Mouse (Mus musculus) left cerebral cortex, postnatal 25 days (tissue): ENCODE measurements around the gene Prx. TPM values are rescaled to one million over a fixed set of nuclear protein-coding genes. Genes with fewer than 3 reads are reported as not detected.

Experiments
- DNase-seq, 2 experiments: peaks; one replicate each; pipeline ENCODE4 v3.0.0; 2022; ENCODE audit warnings: low spot score in 2 of 2, mixed read lengths in 1 of 2
- intact Hi-C: fragments of 180-260 bp; cut with DNase I; formaldehyde crosslinking; loops from one replicate; pipeline ENCODE4 v1.15.1; 2025
- total RNA-seq, 2 experiments: library from RNA; stranded (reverse); gene quantifications; 2 replicates each; pipeline ENCODE4 v1.2.3; 2021

The Prx gene
- total RNA-seq, 2 experiments from 2014 or later, result 0.32 to 0.62 TPM

DNA sequence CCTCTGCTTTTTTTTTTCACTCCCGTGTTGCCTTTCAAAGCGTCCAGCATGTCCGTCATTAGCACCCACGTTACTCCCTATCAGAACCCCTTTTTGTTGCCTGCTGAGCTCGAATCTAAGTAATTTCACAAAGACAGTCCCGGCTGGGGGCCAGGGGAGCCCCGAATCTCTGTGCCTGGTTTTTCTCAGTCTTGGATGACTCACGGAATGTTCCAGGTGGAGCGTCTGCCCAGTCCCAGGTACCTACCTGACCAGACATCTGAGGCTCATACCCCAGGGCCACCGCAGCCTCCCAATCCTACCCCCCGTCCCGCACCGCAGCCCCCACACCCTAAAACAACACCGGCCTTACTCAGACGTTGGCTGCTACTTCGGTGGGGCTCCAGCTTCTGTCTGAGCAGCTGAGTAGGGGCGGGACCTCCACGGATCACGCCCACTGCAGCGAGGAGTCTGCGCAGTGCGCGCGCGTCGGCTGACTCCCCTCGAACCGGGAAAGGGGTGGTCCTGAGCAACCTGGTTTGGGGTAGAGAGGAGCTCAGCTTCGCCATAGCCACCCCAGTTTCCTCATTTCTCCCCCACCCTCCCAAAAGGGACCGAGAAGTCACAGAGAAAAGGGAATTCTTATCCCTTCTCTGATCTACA lies 43.4 kb downstream of the Prx start:
- peak; percentile 90 to 97 for DNase-seq
- intact Hi-C loops, result loop anchor here (1.0 kb wide), 1 partner anchor 112 kb away; no protein-coding TSS in a partner anchor

DNA sequence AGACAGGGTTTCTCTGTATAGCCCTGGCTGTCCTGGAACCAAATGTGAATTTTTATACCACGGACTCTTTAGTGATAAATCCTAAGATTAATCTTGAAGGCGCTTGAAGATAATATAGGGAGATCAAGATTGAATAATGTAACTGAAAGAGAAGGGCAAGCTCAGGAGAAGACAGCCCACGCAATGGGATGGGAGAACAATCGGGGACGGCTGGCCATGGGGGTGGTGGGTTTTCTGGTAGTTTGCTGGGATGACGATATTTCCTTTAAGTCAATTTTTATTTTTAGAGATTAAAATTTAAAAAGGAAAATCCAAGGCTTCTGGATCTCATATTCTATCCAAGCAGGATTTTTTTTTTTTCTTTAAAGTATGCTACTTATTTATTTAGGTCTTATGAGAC lies 43.9 kb downstream of the Prx start:
- intact Hi-C loops, result no loop called here
- peak in 1 of 2 experiments; percentile 80 for DNase-seq

DNA sequence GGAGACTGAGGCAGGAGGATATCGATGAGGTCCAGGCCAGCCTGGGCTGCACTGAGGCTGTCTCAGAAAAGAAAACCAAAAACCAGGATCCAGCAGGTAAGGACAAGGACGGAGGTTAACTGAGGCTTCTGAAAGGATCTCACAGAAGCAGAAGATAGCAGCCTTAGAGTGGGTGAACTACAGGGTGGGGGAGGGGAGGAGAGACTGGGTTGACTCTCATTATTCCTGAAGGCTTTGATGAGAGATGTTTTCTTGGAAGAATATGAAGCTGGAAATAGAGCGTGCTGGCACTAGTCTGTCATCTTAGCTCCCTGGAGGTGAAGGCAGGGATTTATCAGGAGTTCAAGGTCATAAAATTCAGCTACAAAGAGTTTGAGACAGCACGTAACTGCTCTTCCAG lies 44.7 kb downstream of the Prx start:
- intact Hi-C loops, result no loop called here
- DNase-seq, result no peak

DNA sequence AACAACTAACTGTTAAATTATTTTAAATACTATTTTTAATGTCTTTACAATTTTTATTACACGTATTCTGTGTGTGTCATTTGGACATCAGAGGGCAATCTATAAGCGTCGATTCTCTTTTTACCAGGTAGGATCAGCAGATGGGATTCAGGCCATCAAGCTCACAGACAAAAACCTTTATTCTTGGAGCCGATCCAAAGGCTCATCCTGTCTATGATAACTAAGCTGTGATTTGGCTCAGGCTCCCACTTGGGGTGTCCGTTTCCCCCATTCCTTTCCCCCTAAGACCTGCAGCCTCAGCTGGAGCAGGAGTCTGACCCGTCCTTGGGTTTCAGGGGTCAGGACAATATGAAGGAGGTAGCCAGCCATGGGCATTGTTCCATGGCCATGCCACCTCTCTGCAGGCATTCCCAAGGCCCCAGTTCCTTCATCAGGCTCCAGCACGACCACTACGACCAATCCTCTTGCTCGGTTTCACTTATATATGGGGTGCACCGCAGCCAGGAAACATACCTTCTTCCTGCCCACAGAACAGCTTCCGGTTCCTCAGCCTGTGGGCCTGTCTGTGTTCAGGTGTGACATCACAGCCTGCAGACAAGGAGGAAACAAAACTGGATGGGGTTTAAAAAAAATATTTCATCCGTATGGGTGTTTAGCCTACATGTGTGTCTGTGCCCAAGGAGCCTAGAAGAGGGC lies 45.7 kb downstream of the Prx start:
- no peak for DNase-seq
- intact Hi-C loops, result no loop called here

DNA sequence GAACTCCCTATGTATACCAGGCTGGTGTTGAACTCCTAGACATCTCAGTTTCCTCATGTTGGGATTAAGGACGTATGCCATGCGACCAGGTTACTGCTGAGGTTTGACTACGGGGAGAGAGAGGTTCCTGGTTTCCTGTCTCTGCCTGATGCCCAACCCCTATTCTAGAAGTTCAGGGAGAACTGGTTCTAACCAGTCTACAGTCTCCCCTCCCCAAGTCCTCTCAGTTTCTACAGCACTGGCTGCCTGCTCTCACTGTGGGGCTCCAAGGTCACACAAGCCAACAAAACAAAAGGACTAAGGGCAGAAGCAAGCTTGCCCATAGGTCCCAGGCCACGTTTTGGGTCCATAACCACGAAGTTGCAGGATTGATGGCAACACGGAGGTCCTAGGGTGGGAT lies 50.5 kb downstream of the Prx start:
- DNase-seq, result no peak
- intact Hi-C loops, result no loop called here

DNA sequence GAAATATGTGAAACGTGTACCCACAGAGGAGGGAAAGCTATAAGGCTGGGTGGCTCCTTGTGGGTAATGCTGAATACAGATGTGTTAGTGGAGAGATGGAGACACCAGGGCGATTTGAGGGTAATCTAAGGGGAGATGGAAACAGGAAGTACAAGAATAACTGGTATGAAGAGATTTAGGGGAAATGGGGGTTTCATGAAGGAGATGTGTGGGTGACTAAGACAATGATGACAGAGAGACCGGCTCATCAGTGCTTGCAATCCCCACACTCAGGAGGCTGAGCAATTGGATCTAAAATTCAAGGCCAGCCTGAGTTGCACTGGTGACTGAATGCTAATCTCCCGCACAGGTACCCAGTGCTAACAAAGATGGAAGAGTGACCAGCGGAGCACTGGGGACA lies 52.9 kb downstream of the Prx start:
- intact Hi-C loops, result no loop called here
- DNase-seq, result no peak

DNA sequence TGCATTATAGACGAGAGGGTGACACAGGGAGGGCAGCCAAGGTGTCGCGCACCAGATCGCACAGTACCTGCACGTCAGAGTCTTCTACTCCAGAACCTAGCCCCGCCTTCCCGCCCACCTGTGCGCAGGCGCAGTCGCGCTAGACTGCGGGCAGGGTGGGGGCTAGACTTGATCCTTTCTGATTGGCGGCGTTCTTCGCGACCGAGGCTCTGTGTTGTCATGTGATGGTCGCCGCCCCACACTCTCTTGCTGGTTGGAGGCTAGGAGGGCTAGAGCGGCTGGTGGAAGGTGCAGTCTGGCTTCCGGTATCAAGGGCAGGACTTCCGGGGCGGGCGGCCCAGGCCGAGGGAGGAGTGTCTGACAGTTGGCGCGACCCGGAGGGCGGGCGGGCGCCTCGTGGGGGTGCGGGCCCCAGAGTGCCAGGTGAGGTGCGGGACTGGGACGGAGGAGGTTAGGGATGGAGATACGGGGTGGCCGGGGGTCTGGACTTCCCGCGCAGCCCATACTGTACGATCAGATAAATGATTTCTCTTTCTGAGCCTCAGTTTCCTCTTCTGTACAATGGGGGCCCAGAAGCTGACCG lies 53.9 kb downstream of the Prx start, which contains the start of the genes Pld3 and 2310022A10Rik:
Pld3 (minus strand) TSS at position 288 of the 583 bp plus-strand sequence.
2310022A10Rik (plus strand) TSS at position 303 of the 583 bp plus-strand sequence.
- intact Hi-C loops, result no loop called here
- DNase-seq, result peak; percentile 97 to 99

DNA sequence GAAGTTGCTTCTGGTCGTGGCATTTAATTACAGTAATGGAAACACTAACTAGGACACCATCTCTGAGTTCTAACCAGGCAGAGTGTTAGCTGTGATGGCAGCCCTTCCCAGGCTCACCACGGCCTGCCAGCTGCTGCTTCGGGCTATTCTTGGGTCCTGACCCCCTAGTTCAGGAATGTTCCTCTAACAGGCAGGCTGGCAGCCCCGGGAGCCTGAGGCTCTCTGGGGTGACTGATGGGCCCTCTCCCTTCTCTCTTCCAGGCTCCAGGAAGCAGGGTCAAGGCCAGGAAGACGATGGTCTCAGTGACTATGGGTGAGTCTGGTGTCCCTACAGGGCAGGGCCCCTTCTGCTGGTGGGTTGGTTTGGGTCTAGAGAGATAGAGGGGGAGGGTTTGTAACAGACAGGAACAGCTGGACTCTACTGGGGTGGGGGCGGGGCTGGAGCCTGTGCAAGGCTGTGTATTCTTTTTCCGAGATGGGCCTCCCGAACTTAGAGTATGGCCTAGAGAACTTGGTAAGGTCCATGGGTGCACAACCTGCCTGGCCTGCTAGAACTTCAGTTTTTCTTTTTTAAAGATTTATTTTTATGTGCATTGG lies 61.3 kb downstream of the Prx start:
- intact Hi-C loops, result no loop called here

DNA sequence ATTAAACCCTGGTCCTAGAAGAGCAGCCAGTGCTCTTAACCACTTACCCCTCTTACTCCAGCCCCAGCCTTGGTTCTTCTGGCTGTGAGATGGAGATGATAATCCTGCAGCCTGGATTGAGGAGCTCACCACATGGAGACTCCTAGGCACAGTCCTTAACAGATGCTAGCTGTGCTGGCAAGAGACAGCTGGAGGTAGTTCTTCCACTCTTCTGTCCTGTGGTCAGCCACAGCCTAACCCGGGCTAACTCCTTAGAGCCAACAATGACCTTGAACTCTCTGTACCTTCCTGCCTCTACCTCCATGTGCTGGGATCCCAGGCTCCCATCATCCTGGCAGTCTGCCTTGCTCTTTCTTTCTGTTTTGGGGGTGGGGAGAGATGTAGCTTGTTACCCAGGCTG lies 61.9 kb downstream of the Prx start:
- intact Hi-C loops, result no loop called here
- DNase-seq, result no peak

More for the DNA sequence above, 61.3 kb downstream of the Prx start:
- no peak for DNase-seq

Other genes with a start within 250 kb of the Prx start
- gene Numbl, start 240.9 kb upstream of the Prx start, total RNA-seq, result 100 to 1,000 TPM; 119 to 130 TPM
- 10 to 100 TPM; 46.7 to 50.4 TPM for gene Ltbp4, start 161.6 kb upstream of the Prx start, total RNA-seq
- 10 to 100 TPM; 21.7 to 31.2 TPM for gene Shkbp1, start 143.3 kb upstream of the Prx start, total RNA-seq
- gene Gm20479, start 141.9 kb upstream of the Prx start, total RNA-seq, result not detected
- 100 to 1,000 TPM; 132 to 139 TPM for gene Sptbn4, start 51.6 kb upstream of the Prx start, total RNA-seq
- 10 to 100 TPM; 12.0 to 15.9 TPM for gene Blvrb, start 51.3 kb upstream of the Prx start, total RNA-seq
- gene Sertad3, start 25.6 kb upstream of the Prx start, total RNA-seq, result 1 to 10 TPM; 2.8 to 4.6 TPM
- 10 to 100 TPM; 16.1 to 16.8 TPM for gene Sertad1, start 12.4 kb upstream of the Prx start, total RNA-seq
- gene Hipk4, start 23.9 kb downstream of the Prx start, total RNA-seq, result under 1 TPM in 1 of 2 experiments, not detected in 1; 0.18 TPM
- 100 to 1,000 TPM; 877 to 885 TPM for gene Pld3, start 53.9 kb downstream of the Prx start, total RNA-seq
- 10 to 100 TPM; 26.4 to 27.8 TPM for gene 2310022A10Rik, start 53.9 kb downstream of the Prx start, total RNA-seq
- gene Akt2, start 92.2 kb downstream of the Prx start, total RNA-seq, result 100 to 1,000 TPM; 123 to 139 TPM
- gene Ttc9b, start 154.6 kb downstream of the Prx start, total RNA-seq, result 100 to 1,000 TPM; 137 to 140 TPM
- gene Map3k10, start 175.3 kb downstream of the Prx start, total RNA-seq, result 100 to 1,000 TPM; 225 to 229 TPM
- gene Zfp607b, start 190.0 kb downstream of the Prx start, total RNA-seq, result 10 to 100 TPM in 1 of 2 experiments, 1 to 10 TPM in 1; 9.4 to 10.5 TPM
- 10 to 100 TPM; 32.7 to 36.0 TPM for gene Zfp60, start 232.1 kb downstream of the Prx start, total RNA-seq